Mouse (Mus musculus) ES-Bruce4 (cell line): Measurements from ENCODE around the gene Ncbp3. TPM values are rescaled to one million over a fixed set of nuclear protein-coding genes. Genes with fewer than 3 reads are reported as not detected.

Experiments
- H3K27ac ChIP-seq: 2 replicates; pipeline ENCODE4 v1.5.1; 2012; ENCODE audit warnings: low read length, inconsistent platforms; ENCODE audit not compliant: insufficient read depth
- H3K27me3 ChIP-seq: 2 replicates; pipeline ENCODE4 v1.6.1; 2012; ENCODE audit warnings: mild to moderate bottlenecking, low read length, inconsistent platforms; ENCODE audit not compliant: control insufficient read depth, poor library complexity, insufficient read depth, severe bottlenecking
- H3K36me3 ChIP-seq: 2 replicates; pipeline ENCODE4 v1.6.1; 2012; ENCODE audit warnings: inconsistent platforms, mild to moderate bottlenecking, low read length, moderate library complexity; ENCODE audit not compliant: control insufficient read depth, poor library complexity, insufficient read depth, severe bottlenecking
- H3K4me1 ChIP-seq: one replicate; pipeline ENCODE4 v1.8.1; 2011; ENCODE audit warnings: low read length; ENCODE audit not compliant: control insufficient read depth, insufficient read depth
- H3K4me3 ChIP-seq: 2 replicates; pipeline ENCODE4 v1.5.1; 2011; ENCODE audit warnings: low read depth, mild to moderate bottlenecking, low read length
- H3K9ac ChIP-seq: 2 replicates; pipeline ENCODE4 v1.6.1; 2012; ENCODE audit warnings: low read depth, mild to moderate bottlenecking, inconsistent platforms; ENCODE audit not compliant: poor library complexity, severe bottlenecking
- H3K9me3 ChIP-seq: replicated peaks from 2 replicates; pipeline ENCODE4 v1.6.1; 2012; ENCODE audit warnings: mild to moderate bottlenecking, low read length, inconsistent platforms; ENCODE audit not compliant: control insufficient read depth, poor library complexity, insufficient read depth, severe bottlenecking
- CTCF ChIP-seq: IDR thresholded peaks from one replicate; pipeline ENCODE4 v1.8.1; 2011; ENCODE audit warnings: low read depth, low read length
- EP300 ChIP-seq: IDR thresholded peaks from 2 replicates; pipeline ENCODE4 v1.6.1; 2011; ENCODE audit warnings: low read depth, low read length; ENCODE audit not compliant: insufficient read depth
- POLR2A ChIP-seq: IDR thresholded peaks from one replicate; pipeline ENCODE4 v1.8.1; 2011; ENCODE audit warnings: low read length; ENCODE audit not compliant: insufficient read depth
- polyA plus RNA-seq: library from polyadenylated mRNA; stranded (reverse); fragments of >200 nt; gene quantifications from 2 replicates; pipeline ENCODE4 v1.2.4, GENCODE M21; 2011; ENCODE audit warnings: low read depth; ENCODE audit not compliant: missing spikeins, insufficient read depth, insufficient read length

Gene Ncbp3
- polyA plus RNA-seq, 1 experiment = 17.9 TPM

GRCm38 (mm10) chr11:73037691-73038090 is 9.9 kb upstream of the Ncbp3 start:
- no peak overlapping the region for H3K9ac ChIP-seq
- H3K9me3 ChIP-seq = no peaks in the 10 kb centered on the region
- H3K4me1 ChIP-seq = no peaks in the 10 kb centered on the region
- H3K36me3 ChIP-seq = no peaks in the 10 kb centered on the region
- no peaks in the 10 kb centered on the region for H3K27me3 ChIP-seq
- no peak overlapping the region for H3K27ac ChIP-seq
- TF ChIP-seq CTCF (no peak), POLR2A (no peak), EP300 (no peak)
- H3K4me3 ChIP-seq = no peak overlapping the region

- no peaks in the 10 kb centered on the region for H3K4me1 ChIP-seq
- no peaks in the 10 kb centered on the region for H3K27me3 ChIP-seq
- H3K27ac ChIP-seq = no peak overlapping the region
- H3K4me3 ChIP-seq = no peak overlapping the region
- H3K36me3 ChIP-seq = no peaks in the 10 kb centered on the region
- H3K9me3 ChIP-seq = no peaks in the 10 kb centered on the region
- TF ChIP-seq POLR2A (no peak), CTCF (peak; percentile 57)
- no peak overlapping the region for H3K9ac ChIP-seq
These were observed 8.3 kb upstream of the Ncbp3 start for GRCm38 (mm10) chr11:73039102-73039799.

GRCm38 (mm10) chr11:73044229-73044755 is 3.3 kb upstream of the Ncbp3 start:
- H3K36me3 ChIP-seq = no peaks in the 10 kb centered on the region
- H3K9ac ChIP-seq = no peak overlapping the region
- H3K9me3 ChIP-seq = no peaks in the 10 kb centered on the region
- TF ChIP-seq POLR2A = no peak
- TF ChIP-seq EP300 = no peak
- TF ChIP-seq CTCF = no peak
- peaks cover 2% of the 10 kb centered on the region for H3K4me1 ChIP-seq
- no peaks in the 10 kb centered on the region for H3K27me3 ChIP-seq
- no peak overlapping the region for H3K4me3 ChIP-seq
- H3K27ac ChIP-seq = no peak overlapping the region; the same call in 1 of the 2 replicates

- Histone ChIP-seq H3K9me3 (no peaks in the 10 kb centered on the region), H3K4me1 (peaks cover 2% of the 10 kb centered on the region), H3K36me3 (no peaks in the 10 kb centered on the region; the same call in 1 of the 2 replicates), H3K27me3 (no peaks in the 10 kb centered on the region), H3K4me3 (no peak overlapping the region), H3K27ac (no peak overlapping the region), H3K9ac (no peak overlapping the region)
- TF ChIP-seq EP300 = no peak
- TF ChIP-seq CTCF = peak; percentile 18
These were observed 2.8 kb upstream of the Ncbp3 start for GRCm38 (mm10) chr11:73044789-73045188.

GRCm38 (mm10) chr11:73048030-73048876 is 670 bp downstream of the Ncbp3 start:
- no peak for TF ChIP-seq POLR2A
- no peak for TF ChIP-seq CTCF
- TF ChIP-seq EP300 = no peak
- peaks cover 2% of the 10 kb centered on the region for H3K4me1 ChIP-seq
- peak overlapping the region; percentile 85 for H3K4me3 ChIP-seq
- H3K9ac ChIP-seq = peak overlapping the region; percentile 99
- H3K36me3 ChIP-seq = peaks cover 5% of the 10 kb centered on the region
- H3K9me3 ChIP-seq = no peaks in the 10 kb centered on the region
- no peaks in the 10 kb centered on the region for H3K27me3 ChIP-seq
- H3K27ac ChIP-seq = no peak overlapping the region

- H3K4me3 ChIP-seq = no peak overlapping the region
- TF ChIP-seq CTCF (peak; percentile 68), EP300 (no peak), POLR2A (no peak)
- no peaks in the 10 kb centered on the region for H3K9me3 ChIP-seq
- H3K27ac ChIP-seq = no peak overlapping the region
- H3K4me1 ChIP-seq = peaks cover 2% of the 10 kb centered on the region
- H3K36me3 ChIP-seq = peaks cover 16% of the 10 kb centered on the region
- H3K9ac ChIP-seq = peak overlapping the region; percentile 99
- no peaks in the 10 kb centered on the region for H3K27me3 ChIP-seq
These were observed 1.8 kb downstream of the Ncbp3 start for GRCm38 (mm10) chr11:73049335-73049734.
